Mouse (Mus musculus) E14TG2a.4 (cell line): ENCODE data around the gene Rrp12.

Experiments
- CTCF ChIP-seq: conservative IDR thresholded peaks from 2 replicates; pipeline ENCODE4 v1.5.1; 2014; ENCODE audit warnings: low read length
- NANOG ChIP-seq: IDR thresholded peaks from 2 replicates; pipeline ENCODE4 v1.6.1; 2014; ENCODE audit warnings: borderline replicate concordance, low read length, mixed read lengths

DNA sequence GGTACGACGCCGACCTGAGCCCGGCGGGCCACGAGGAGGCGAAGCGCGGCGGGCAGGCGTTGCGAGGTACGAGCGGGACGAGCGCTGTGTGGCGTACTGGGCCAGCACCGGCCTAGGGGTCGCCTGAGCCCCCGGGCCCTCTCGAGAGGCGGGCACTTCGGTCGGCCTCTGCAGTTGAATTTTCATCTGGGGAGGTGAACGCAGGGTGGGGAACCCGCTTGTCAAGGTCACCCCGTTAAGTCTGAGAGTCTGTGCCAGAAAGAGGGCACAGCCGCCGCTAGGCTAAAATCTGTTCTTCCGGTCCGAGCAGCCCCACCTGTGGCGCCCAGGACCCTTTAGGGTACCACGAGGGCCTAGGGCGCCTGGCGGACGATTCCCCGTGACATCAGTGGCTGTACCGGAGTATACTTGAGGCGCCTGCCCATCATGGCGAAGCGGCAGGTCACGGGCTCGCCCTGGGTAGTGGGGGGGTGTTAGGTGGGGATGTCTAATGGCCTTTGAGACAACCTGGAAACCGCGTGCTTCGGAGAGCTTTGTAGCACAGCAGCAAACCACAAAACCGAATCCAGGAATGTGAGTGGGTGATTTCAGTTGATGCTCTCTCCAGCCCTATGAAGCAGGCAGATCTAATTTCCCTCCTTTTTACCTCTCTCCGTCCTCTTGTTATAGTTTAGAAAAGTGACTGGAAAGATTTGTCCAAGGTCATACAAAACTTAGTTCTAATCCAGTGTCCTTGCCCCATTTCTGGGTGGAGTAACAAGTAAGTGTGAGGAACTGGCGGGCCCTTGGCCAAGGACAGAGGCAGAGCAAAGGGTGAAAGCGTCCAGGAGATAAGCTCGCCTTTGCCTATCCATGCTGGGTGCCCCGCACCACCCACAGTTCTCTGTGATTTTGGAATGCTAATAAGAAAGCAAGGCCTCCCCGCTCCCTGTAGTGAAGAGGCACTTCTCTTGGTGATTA lies 16.4 kb upstream of the Rrp12 start:
- TF ChIP-seq CTCF: no peak
- TF ChIP-seq NANOG: no peak
